Mouse (Mus musculus) c-Kit-positive CD71-negative TER-119-negative erythroid progenitor cells, embryonic 14.5 days (primary cell): ENCODE measurements around the gene 5730507C01Rik.
"Not testable (repeated sequence)": the region's sequence is repeated elsewhere in the genome, so short reads cannot be mapped to it uniquely, and the experiment has no call there.

Experiments
- DNase-seq: peaks from one replicate; pipeline ENCODE4 v3.0.0-alpha.2; 2013; ENCODE audit warnings: low read depth

The 5730507C01Rik gene

GRCm38 (mm10) chr12:18514171-18514570 is at the start of gene 5730507C01Rik:
Gene 5730507C01Rik (plus strand): TSS chr12:18514510.
- no peak for DNase-seq

- DNase-seq, result not testable (repeated sequence)
Measured at GRCm38 (mm10) chr12:18514616-18515015, 306 bp downstream of the 5730507C01Rik start.

- not testable (repeated sequence) for DNase-seq
Measured at GRCm38 (mm10) chr12:18515077-18515476, 767 bp downstream of the 5730507C01Rik start.
